Mouse (Mus musculus) kidney, postnatal 14 days (tissue): ENCODE results near the gene Nf1.

ENCODE experiments used
- DNase-seq: peaks from one replicate; pipeline ENCODE4 v3.0.0; 2022; ENCODE audit warnings: mixed read lengths

Gene Nf1

DNA sequence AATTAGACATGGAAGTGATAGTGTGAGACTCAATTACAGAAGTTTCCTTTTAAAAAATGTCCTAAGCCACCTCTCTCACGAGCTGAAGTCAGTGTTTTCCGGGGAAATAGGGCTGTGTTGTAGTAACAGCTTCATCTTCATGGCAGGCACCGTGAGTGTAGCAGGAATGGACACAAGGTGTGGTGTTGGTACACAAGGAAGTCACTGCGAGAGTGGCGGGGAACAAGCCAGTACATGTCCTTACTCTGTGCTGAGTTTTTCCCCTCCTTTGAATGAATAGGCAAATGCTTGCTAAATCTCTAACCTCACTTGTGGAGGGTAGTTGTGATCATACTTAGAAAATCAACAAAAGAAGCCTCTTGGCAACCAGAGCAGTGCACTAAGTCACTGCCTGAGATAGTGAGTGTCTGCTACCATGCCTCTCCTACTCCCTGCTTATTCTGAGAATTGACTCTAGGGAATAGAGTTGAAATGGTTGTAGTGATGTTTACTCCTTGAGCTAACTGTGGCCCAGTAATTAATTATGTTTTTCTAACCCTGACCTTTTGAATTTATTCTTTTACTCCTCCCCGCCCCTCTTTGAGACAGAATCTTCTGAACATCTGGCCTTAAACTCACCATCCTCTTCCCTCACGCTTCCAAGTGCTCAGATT is 144.5 kb downstream of the Nf1 start:
- DNase-seq, result no peak

DNA sequence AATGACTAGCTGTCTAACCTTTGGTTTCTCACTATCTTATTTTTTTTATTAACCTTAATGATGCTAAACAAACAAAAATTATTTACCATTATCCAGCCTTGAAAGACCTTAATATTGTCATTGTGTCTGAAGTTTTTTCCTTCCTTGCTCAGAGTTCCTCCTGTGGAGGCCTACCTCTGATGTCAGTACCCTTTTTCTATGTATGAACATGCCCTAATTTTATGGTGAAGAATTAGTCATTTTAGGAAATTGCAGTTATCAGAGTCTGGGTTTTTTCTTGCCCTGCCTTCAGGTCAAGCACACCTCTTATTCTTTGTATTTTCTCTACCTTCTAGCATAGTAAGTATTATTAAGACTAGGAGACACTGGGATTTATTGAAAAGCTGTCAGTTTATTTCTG is 145.2 kb downstream of the Nf1 start:
- DNase-seq, result no peak

DNA sequence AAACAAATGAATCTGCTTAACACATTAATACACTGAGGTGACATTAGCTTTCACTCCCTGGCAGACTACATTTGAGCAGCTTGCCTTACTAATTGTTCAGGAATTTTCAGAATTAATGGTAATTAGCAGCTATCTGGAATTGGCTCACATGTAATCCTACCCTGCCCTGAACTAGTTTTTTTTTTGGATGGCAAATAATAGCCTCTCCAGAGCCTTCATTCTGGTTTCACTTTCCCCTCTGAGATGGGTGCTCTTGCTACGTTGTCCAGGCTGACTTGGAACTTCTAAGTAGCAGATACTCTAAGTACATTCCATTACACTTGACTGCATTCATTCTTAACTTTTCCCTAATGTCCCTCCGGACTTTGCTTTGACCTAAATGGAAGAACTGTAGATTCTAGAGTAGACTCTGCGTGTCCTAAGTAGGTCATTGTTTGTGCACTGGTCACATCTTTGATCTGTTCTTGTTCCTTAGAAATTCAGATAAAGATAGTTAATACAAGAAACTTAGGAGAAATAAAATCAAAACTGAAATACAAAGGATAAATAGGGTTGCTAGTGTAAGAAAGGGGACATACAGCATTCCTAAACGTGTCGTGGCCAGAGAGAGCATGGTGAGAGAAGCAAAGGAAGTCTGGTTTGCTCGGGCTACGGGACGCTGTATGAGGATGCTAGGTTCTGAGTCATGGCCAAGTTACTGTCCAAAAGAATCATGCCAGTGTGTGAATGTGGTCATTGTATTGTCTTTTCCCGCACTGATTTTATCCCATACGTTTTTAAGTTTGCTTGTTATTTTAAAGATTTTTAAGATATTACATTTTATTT is 155.7 kb downstream of the Nf1 start:
- DNase-seq, result no peak

DNA sequence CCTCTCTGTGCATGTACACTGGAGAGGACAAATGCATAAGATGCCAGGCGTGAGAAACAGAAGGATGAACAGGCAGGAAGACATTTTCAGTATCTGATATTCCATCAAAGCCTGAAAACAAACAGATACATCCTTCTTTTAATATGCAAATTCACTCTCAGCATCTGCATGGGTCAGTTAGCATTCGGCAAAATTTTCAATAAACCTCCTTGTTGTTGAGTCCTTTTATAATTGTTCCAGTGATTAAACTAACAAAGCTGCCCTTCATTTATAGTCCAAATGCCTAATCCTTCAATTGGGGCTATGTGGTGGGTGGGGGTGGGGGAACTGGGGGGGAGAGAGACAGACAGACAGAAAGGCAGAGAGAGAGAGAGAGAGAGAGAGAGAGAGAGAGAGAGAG is 163.4 kb downstream of the Nf1 start:
- no peak for DNase-seq

DNA sequence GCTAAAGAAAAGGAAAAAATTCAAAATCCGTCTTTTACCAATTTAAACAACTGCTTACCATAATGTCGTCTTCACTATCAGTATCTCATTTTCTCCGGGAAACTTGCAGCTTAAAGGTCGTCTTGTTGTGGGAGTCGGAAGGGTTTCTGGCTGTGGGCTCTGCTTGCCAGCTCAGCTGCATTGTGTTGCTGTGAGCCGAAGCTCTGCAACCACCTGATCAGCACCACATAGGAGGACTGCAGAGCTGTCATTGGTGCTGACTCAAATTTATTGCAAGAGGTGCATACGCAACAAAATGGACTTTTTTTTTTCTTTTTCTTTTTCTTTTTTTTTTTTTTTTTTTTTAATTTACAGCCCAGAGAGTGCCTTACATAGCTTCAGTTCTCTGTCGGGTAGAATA is 164.4 kb downstream of the Nf1 start, which contains the start of gene Omg:
Gene Omg, minus strand, starts transcription at position 240 of the 400 bp plus-strand sequence.
- DNase-seq, result no peak

DNA sequence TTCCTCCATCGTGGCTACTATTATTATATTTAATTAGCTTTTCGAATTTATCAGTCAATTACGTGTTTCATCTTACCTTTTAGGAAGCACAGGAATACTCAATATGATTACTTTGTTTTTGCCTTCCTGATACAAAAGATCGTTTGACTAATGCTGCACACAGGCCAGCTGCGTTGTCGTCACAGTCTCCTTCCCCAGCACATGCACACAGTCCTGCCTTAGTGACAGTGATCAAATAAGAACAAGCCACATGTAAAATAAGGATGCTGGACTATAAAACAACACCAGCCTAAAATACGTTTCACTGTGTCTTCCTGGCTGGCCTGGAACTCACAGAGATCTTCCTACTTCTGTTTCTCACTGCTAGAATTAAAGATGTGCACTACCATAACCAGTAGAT is 165.0 kb downstream of the Nf1 start:
- no peak for DNase-seq

DNA sequence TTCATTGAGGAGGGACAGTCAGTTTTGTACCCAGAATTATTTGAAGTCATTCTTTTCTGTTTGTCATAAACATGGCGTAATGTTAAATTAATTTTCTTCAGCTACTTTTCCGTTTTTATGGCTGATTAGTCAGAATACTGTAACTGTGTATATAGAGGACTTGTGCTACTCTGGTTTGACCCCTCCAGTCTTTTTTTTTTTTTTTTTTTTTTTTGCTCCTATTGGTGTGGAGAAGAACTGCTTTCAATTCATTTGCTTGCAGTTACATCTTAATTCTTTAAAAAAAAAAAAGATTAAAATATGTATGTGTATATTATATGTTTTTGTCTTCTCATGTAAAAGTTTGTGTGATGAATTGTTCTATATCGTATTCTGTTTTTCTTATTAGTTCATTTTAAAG is 172.5 kb downstream of the Nf1 start:
- no peak for DNase-seq

DNA sequence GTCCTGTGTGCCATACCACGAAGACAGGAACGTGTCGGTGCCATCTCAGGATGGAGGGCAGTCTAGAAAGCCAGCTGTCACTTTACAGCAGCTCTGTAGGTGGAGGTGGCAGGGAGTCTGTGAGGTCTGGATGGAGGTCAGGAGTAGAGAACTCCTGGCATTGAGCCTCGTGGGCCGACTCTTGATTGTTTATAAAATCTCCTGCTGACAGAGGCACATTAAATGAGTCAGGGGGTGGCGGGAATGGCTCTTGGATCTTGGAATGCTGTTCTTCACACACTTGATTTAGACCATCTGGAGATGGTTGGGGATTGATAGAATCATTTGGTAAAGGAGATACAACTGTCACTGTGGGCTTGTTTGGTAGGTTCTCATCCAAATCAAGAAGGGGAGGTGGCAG is 175.8 kb downstream of the Nf1 start:
- no peak for DNase-seq

DNA sequence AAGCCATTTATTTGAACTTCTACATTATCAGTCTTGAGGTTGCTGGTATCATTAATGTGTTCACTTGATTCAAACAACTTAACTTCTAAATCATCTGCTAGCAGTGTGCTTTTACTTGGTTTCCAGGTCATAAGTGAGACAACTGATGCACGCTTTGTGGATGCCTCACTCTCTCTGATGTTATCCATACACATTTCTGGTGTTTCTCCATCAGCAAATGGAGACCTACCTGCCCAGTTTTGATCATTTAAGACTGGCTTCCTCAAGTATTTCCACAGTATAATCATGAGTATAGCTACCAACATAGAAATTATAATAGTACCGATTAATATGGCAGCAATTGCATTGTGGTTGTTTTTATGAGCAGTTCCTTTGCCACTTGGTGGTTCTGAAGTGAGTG is 176.3 kb downstream of the Nf1 start:
- no peak for DNase-seq

DNA sequence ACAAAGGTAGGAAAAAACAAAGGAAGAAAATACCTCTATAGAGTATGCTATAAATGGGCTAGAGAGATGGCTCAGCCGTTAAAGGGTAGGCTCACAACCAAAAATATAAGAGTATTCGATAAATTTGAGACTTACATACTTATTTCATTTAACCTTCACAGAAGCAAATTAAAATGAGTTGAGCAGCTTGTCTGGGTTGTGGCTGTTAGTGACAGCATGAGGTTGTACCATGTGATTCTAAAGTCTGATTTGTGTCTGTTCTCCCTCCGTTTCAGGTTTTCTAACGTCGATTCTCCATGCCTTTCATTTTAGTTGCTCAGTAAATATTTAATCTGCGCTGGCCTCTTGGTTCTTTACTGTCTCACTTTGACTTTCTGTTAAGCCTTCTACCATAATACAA is 179.8 kb downstream of the Nf1 start:
- DNase-seq, result no peak

DNA sequence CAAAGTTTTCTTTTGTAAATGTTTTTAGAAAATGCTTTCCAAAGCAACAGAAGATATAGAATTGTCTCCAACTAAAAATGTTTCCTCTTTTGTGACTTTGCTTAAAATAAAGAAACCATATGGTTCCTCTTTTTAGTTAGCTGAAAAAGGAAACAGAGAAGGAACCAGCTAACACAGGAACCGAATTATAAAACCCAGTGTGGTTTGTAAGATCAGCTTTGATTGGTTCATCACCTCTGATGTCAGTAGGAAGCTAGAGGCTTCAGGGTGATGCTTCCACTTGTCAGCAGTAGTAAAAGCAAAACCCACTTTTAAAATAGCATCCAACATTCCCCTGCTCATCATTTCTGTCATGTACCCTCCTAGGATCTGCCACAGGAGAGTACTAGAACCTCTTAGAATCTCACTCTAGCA is 180.4 kb downstream of the Nf1 start:
- no peak for DNase-seq

DNA sequence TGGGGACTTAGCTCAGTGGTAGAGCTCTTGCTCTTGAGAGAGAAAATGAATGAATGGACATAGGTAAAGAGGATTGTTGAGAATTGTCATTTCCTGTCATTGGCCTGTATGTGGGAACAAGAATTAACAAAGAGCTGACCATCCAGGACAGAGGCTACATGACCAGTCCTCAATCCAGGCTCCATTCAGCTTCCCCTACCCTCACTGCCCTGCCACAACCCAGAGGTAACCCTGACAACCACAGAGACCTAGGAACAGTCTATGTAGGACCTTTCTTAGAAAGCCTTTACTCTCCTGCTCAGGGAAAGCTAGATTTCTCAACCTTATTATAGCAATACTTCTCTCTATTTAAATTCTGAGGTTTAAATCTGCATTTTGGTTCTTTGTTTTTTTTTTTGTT is 181.3 kb downstream of the Nf1 start:
- DNase-seq, result no peak

DNA sequence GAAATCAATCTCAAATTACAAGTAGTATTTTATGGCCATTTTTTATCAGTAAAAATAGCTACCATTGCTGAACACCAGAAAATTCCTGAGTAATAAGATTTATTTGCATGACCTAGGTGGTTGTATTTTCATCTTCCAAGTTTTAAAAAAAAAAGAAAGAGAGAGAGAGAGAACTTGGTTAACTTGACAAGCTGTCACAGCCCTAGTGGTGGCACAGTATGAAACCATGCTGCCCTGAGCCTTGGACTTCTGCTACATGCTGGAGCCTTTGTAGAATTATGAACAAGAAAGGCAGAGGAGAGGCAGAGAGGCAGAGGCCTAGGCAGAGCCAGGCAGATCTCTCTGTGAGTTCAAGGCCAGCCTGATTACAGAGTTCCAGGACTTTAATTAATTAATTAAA is 182.4 kb downstream of the Nf1 start:
- DNase-seq, result no peak

DNA sequence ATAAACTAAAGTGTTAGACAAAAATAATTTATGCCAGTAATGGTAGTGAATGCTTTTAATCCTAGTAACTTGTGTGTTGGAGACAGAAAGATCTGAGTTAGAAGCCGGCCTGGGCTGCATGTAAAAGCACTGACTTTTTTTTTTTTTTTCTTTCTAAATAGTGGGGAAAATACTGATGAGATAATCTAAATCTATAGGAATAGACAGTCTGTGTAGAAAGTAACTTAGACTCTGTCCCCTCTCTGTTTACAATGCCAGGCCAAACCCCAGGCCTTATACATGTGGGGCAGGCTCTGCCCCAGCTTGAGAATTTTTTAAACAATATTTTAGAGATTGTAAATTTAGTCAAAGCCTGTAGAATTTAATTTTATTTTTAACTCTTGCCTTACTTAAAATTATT is 183.5 kb downstream of the Nf1 start:
- no peak for DNase-seq

DNA sequence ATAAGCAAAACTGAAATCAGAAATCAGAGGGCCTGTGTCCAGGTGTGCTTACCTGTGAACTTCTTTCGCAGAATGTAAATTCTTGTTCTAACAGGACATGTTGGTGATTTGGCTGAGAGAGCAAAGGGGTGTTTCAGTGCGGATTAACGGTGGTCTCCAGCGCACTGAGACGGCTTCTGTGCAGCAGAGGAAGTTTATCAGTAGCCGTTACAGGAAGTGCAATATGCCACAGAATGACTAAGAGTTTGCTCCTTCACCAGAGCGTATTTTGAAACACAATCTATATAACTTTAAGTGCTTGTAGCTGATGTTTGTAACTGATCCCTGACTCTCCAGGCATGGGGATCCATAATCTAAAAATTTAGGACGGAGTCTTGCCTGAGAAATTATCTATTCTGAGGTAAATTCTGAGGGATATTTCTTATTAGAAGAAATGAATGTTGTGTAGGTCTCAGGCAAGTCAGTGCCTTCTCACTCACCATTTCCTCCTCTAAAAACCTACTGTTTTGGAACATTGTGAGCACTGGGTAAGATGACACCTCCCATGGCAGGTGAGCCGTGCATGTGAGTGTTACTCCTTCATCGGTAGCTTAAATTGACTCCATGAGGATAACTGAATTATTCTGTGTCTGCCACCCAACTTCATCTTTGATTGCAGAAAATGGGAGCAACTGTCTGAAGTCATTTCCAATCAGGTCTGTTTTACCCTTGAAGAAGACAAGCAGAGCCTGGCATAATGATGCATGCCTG is 184.2 kb downstream of the Nf1 start, which contains the start of gene Evi2b:
Gene Evi2b, minus strand, starts transcription at position 203 of the 750 bp plus-strand sequence.
- no peak for DNase-seq

DNA sequence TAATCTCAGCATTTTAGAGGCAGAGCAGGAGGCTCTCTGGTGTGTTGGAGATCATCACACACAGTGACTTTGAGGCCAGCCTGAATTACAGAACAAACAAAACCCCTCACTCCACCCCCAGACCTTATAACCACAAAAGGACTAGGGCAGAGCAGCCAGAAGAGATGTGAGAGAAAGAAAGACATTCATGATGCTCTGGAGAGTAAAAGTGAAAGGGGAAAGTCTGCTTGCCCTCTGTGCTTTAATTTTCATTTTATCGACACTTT is 184.8 kb downstream of the Nf1 start:
- no peak for DNase-seq

DNA sequence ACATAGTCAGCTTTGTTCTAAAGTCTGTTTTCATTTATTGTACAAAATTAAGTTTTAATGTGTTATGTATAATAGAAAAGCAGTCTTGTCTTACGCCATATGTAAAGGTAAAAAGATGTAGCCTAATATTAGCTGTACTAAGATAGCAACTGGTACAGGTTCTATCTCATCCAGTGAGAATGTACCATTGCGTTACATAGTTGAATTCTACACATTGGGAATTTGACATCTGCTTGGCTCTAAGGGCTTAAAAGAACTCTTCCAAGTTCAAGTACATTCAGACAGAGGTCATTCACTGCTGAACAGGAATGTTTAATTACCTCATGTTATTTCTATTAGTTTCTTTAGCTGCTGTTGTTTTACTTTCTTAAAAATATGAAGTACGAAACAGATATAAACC is 187.1 kb downstream of the Nf1 start:
- no peak for DNase-seq

DNA sequence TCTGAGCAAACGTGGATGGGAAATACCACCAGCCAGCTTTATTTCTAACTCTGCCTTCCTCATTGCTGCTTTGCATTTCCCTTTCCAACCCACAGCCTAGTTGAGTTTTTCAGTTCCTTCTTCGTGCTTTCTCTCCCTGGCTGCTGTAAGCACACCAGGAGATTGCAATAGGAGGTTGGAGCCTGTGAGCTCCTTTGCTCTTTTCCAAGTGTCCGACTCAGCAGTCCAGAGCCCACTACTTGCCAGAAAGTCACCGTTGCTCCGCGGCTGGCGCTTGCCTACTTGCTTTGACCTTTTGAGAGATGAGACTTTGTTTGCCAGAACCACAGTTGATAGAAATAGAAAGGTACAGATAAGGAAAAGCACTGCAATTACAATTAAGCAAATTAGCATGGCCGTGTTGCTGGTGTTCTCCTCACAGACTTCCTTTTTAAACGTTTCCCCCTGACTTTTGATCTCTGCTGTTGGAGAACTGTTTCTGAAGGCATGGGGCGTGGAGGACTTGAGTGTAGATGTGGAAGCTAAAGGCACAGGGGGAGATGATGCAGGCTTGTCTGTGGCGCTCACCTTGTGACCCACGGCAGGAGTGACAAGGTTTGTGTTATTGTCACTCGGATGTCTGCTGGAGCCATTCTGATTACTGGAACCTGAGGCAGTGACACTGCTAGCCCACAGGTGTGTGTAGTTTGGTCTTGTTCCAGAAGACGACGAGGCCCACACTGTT is 187.7 kb downstream of the Nf1 start:
- DNase-seq, result peak; percentile 45

DNA sequence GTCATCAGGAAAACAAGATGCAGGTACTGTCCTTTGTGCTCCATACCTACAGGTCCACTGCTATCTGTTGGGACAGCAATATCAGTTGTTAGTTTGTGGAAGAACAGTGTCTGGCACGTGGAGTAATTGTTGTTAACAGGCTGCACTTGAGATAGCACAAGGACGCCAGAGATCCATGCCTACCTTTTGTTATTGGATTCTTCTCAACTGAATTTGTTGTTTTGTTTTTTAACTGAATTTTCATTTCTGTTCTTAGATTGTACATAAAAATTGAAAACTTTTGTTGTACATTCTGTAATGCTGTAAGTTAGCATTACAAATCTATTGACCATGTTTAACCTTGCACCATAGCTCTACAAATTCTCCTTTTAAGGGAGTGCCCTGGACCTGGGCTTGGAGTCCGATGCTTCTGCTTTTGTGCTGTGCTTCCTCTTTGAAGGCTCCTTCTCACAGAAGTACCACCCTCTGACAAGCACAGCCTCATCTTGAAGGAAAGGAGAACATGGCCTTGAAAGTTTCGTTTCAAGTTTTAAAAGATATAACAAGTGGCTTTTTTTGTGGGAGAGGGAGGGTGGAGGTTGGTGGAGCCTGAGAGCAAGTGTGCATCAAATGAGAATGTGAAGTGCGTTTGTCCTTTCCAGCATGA is 188.4 kb downstream of the Nf1 start:
- DNase-seq, result no peak

DNA sequence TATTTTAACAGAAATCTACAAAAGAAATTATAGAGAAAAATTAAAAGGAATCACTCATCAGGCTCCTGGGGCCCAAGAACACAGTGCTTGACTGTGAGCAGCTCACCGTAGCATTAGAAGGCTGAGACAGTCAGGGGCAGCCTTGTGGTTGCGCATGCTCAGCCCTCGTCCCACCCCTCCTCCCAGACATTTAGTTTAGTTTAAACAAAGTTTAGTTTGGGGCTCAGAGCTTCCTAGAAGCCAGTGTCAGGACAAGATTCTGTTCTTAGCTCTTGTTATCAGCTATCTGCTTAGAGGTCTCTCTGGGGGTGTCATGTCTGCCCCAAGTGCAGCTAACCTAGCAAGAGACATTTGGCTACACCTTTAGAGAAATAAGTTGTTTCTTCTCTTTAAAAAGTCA is 189.1 kb downstream of the Nf1 start:
- no peak for DNase-seq

DNA sequence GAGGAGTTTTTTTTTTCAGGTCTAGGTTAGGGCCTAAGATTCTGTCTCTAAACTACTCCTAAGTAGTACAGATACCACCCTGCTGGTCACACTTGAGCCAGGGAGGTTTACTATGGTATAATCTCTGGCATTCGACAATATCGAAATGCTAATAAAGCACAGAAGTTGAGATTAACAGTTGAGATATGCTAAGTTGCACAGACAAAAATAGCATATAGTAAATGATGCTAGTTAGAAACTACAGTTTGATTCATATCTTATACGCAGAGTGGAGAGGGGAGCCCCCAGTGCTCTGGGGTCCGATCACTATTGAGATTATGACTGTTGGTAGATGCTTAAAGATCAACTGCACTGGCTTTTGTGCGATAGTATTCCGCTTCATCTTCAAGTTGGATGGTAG is 189.7 kb downstream of the Nf1 start:
- DNase-seq, result no peak

DNA sequence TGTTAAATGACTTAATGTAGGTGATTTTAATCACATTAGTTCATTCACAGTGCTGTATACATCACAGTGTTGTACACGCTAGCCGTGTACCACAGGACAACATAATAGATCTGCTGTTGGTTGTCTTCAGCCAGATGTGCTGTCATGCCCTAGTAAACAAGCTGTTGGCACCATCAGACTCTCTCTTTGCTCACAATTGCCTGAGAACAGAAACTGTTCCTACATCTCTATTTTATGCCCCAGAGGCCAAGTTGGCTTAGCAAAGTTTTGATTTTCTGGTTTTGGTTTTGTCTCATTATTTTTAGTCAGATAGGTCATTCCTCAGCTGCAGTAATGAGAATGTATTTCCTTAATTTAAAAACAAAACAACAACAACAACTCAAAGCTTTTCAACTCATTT is 190.2 kb downstream of the Nf1 start:
- DNase-seq, result no peak

DNA sequence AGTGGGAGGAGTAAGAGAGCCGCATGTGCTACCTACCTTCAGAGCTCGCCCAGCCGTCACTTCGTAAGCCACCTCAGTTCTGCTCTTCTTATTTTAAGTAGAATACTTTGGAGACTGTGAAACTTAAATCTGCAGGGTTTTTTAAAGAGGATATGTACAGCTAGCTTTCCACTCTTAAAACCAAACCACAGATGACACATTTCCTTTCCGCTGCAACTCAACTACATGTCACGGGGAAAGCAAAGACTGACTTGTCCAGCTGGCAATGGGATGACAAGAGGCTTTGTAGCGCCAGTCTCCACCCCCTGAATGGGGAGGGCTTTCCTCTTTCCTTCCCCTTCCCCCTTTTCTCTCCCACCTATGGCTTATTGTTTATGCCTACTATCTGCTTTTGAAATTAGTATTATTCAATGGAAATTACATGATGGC is 190.9 kb downstream of the Nf1 start, which contains the start of the genes Evi2 and Evi2a:
Gene Evi2, minus strand, starts transcription at position 257 of the 429 bp plus-strand sequence.
Gene Evi2a, minus strand, starts transcription at position 277 of the 429 bp plus-strand sequence.
- no peak for DNase-seq
